Mouse (Mus musculus) cerebellum, adult 2 months (tissue): ENCODE data around the gene Arl6.

ENCODE experiments used
- CTCF ChIP-seq: fragments of 200-500 bp; IDR thresholded peaks from 2 replicates; pipeline ENCODE4 v1.5.1; 2011; ENCODE audit warnings: low read depth, mild to moderate bottlenecking, control low read depth, low read length, moderate library complexity, borderline replicate concordance; ENCODE audit not compliant: insufficient read depth
- POLR2A ChIP-seq: fragments of 200-500 bp; IDR thresholded peaks from 2 replicates; pipeline ENCODE4 v1.6.1; 2011; ENCODE audit warnings: low read length, control low read depth, borderline replicate concordance; ENCODE audit not compliant: insufficient read depth

DNA sequence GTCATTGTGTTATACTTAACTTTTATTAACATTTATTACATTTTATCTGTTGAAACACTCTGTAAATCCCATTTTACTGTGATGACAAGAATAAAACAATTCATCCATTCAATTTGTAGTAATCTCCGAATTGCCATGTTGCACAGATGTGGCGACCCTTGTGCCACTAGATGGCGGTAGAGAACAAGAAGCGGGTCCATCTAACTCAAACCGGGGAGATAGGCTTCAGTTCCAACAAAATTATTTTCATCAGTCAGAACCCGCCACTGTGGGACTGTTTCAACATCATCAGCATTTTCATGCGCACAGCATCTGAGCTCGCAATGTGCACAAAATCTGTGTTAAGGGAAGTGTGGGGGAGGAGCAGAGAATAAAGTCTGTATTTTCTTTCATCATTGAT lies 44.2 kb upstream of the Arl6 start:
- peak; percentile 85 for TF ChIP-seq CTCF
- TF ChIP-seq POLR2A = no peak
